Mouse (Mus musculus): Measurements from ENCODE around the gene Rnf38.

DNA sequence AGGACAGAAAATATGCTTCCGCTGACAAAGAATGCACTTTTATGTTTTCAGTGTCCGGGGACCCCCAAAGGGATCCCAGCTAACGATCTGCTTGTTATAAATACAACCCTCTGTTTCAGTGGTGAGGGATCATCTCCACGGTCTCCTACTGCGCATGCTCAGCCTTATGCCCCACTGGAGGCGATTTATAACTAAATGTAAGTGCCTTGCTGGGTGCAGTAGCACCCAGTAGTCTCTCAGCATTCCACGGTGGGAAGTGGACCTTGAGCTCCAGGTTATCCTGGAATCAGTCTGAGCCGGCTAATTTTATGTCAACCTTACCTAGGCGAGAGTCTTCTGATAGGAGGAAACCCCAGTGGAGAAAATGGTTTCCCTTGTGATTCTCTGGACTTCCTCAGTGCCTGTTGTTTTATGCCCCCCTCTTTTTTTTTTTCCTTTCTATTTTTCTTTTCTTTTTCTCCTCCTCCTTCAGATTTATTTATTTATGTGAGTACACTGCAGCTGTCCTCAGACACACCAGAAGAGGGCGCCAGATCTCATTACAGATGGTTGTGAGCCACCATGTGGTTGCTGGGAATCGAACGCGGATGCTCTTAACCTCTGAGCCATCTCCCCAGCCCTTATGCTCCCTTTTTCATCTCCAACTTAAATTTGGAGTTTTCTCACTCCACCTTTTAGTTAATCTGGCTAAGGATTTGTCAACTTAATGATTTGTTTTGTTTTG lies 148.8 kb downstream of the Rnf38 start:
- TF ChIP-seq CTCF (IDR thresholded peaks at IDR 0.05; ENCODE audit: insufficient read depth, low read length) (no peak), POLR2A (IDR thresholded peaks at IDR 0.05; ENCODE audit: borderline replicate concordance, extremely low read depth, low read depth, low read length) (no peak)
